9 mouse cellular contexts compared by ENCODE assay signal in genomic region chr6:137982195-137982737, GRCm38 (mm10).
DNase-seq lines count a peak whose midpoint lies in the region; ATAC-seq and TF ChIP-seq lines count a peak whose summit lies in the region.
"Had no signal": no experiment of that assay in that cellular context is flagged by ENCODE, and none has a peak within 500 bp of the region (broad histone marks: within the 10 kb centered on the region; RNA-seq: fewer than 3 reads in every experiment).

No protein-coding gene starts in this region.

- 0 out of 2 replicates have a peak overlapping the region, but pooled peaks have one; percentile 1 for H3K4me2 ChIP-seq in midbrain, embryonic 12.5 days (replicated peaks)
- peak overlapping the region; percentile 48 for H3K4me2 ChIP-seq in embryonic facial prominence, embryonic 13.5 days
- H3K4me2 ChIP-seq in hindbrain, postnatal 0 days (ENCODE audit: low read depth, low read length): 0 out of 2 replicates have a peak overlapping the region, but pooled peaks have one; percentile 8
- H3K4me2 ChIP-seq: liver, embryonic 12.5 days had no signal

- no peaks in the 10 kb centered on the region for H3K9me3 ChIP-seq in midbrain, embryonic 12.5 days
- H3K9me3 ChIP-seq in midbrain, embryonic 10.5 days (replicated peaks): no peaks in the 10 kb centered on the region
- H3K9me3 ChIP-seq in embryonic facial prominence, embryonic 13.5 days: no peaks in the 10 kb centered on the region
- H3K9me3 ChIP-seq in hindbrain, postnatal 0 days (ENCODE audit: low read length): no peaks in the 10 kb centered on the region
- H3K9me3 ChIP-seq: liver, embryonic 12.5 days had no signal

- 58% methylated on average over 19 of the region's 19 CpGs for WGBS in midbrain, embryonic 12.5 days
- 75% methylated on average over 19 of the region's 19 CpGs for WGBS in midbrain, embryonic 10.5 days
- 31% methylated on average over 19 of the region's 19 CpGs for WGBS in embryonic facial prominence, embryonic 13.5 days
- WGBS in hindbrain, postnatal 0 days: 53% methylated on average over 19 of the region's 19 CpGs

- no peak overlapping the region for H3K9ac ChIP-seq in midbrain, embryonic 12.5 days (replicated peaks)
- H3K9ac ChIP-seq in embryonic facial prominence, embryonic 13.5 days: no peak overlapping the region
- no peak overlapping the region for H3K9ac ChIP-seq in hindbrain, postnatal 0 days (replicated peaks; ENCODE audit: low read length)
- H3K9ac ChIP-seq: liver, embryonic 12.5 days had no signal

- DNase-seq in midbrain, embryonic 10.5 days (ENCODE audit: low spot score): no peak
- no peak for DNase-seq in hindbrain, postnatal 0 days (ENCODE audit: low spot score)
- DNase-seq in retina, postnatal 1 day: peak; percentile 41
- no peak for DNase-seq in adrenal gland, adult 18-20 months (ENCODE audit: low spot score in 2 of 2)
- no peak for DNase-seq in thymus, postnatal 10 days (ENCODE audit: low spot score in 2 of 2)
- DNase-seq: cerebellum, adult 11 months had no signal

- peaks cover 12% of the 10 kb centered on the region; the same call in 1 of the 2 replicates for H3K4me1 ChIP-seq in midbrain, embryonic 12.5 days
- H3K4me1 ChIP-seq in midbrain, embryonic 10.5 days: peaks cover 10% of the 10 kb centered on the region
- H3K4me1 ChIP-seq in embryonic facial prominence, embryonic 13.5 days: peaks cover 12% of the 10 kb centered on the region
- H3K4me1 ChIP-seq in hindbrain, postnatal 0 days (ENCODE audit: insufficient read depth, low read length): no peaks in the 10 kb centered on the region
- H3K4me1 ChIP-seq: liver, embryonic 12.5 days had no signal

- H3K36me3 ChIP-seq in midbrain, embryonic 12.5 days: no peaks in the 10 kb centered on the region
- no peaks in the 10 kb centered on the region for H3K36me3 ChIP-seq in midbrain, embryonic 10.5 days
- no peaks in the 10 kb centered on the region for H3K36me3 ChIP-seq in embryonic facial prominence, embryonic 13.5 days
- H3K36me3 ChIP-seq in hindbrain, postnatal 0 days (ENCODE audit: insufficient read depth, low read length): no peaks in the 10 kb centered on the region
- H3K36me3 ChIP-seq: liver, embryonic 12.5 days had no signal

- H3K27me3 ChIP-seq in midbrain, embryonic 12.5 days: no peaks in the 10 kb centered on the region
- no peaks in the 10 kb centered on the region for H3K27me3 ChIP-seq in midbrain, embryonic 10.5 days (ENCODE audit: low read depth, poor library complexity, severe bottlenecking)
- H3K27me3 ChIP-seq in embryonic facial prominence, embryonic 13.5 days: no peaks in the 10 kb centered on the region
- no peaks in the 10 kb centered on the region for H3K27me3 ChIP-seq in hindbrain, postnatal 0 days (ENCODE audit: insufficient read depth, low read length)
- H3K27me3 ChIP-seq: liver, embryonic 12.5 days had no signal

- no peak overlapping the region for H3K4me3 ChIP-seq in midbrain, embryonic 12.5 days
- no peak overlapping the region for H3K4me3 ChIP-seq in midbrain, embryonic 10.5 days
- H3K4me3 ChIP-seq in embryonic facial prominence, embryonic 13.5 days: 0 out of 2 replicates have a peak overlapping the region, but pooled peaks have one; percentile 2
- H3K4me3 ChIP-seq in hindbrain, postnatal 0 days (ENCODE audit: low read length): no peak overlapping the region
- H3K4me3 ChIP-seq: liver, embryonic 12.5 days had no signal

- H3K27ac ChIP-seq in midbrain, embryonic 12.5 days (replicated peaks): no peak overlapping the region
- H3K27ac ChIP-seq in midbrain, embryonic 10.5 days (replicated peaks): no peak overlapping the region
- no peak overlapping the region for H3K27ac ChIP-seq in embryonic facial prominence, embryonic 13.5 days
- H3K27ac ChIP-seq in hindbrain, postnatal 0 days: no peak overlapping the region
- H3K27ac ChIP-seq: liver, embryonic 12.5 days had no signal

- ATAC-seq in midbrain, embryonic 12.5 days (ENCODE audit: low FRiP score, low read depth): no peak
- ATAC-seq in embryonic facial prominence, embryonic 13.5 days (ENCODE audit: insufficient number of reproducible peaks, insufficient read depth, low FRiP score, low TSS enrichment, low read depth): no peak
- no peak for ATAC-seq in hindbrain, postnatal 0 days
- ATAC-seq: liver, embryonic 12.5 days had no signal

- TF ChIP-seq CTCF in hindbrain, postnatal 0 days (IDR thresholded peaks at IDR 0.05; ENCODE audit: low read depth): no peak
